Comparison of ENCODE assay signal across 9 mouse cellular contexts in genomic region chr11:103198911-103199803, GRCm38 (mm10). TPM values are rescaled to one million over a fixed set of nuclear protein-coding genes. Genes with fewer than 3 reads are reported as not detected.
DNase-seq lines count a peak whose midpoint lies in the region; ATAC-seq and TF ChIP-seq lines count a peak whose summit lies in the region.
"Had no signal": no experiment of that assay in that cellular context is flagged by ENCODE, and none has a peak within 500 bp of the region (broad histone marks: within the 10 kb centered on the region; RNA-seq: fewer than 3 reads in every experiment).

No protein-coding gene starts in this region.

- H3K27me3 ChIP-seq in kidney, embryonic 14.5 days (ENCODE audit: control insufficient read depth, insufficient read depth, low read length) = peaks cover 64% of the 10 kb centered on the region
- H3K27me3 ChIP-seq in heart, embryonic 10.5 days (ENCODE audit: insufficient read depth, poor library complexity, severe bottlenecking) = peaks cover 90% of the 10 kb centered on the region

- WGBS in kidney, embryonic 14.5 days = 2% methylated on average over 58 of the region's 59 CpGs
- 1% methylated on average over 59 of the region's 59 CpGs for WGBS in heart, embryonic 10.5 days
- 12% methylated on average over 59 of the region's 59 CpGs for WGBS in lung, adult 2 months

- peak; percentile 32; the same call in 1 of the 2 replicates for TF ChIP-seq POLR2A in cortical plate, adult 2 months (IDR thresholded peaks at IDR 0.05; ENCODE audit: extremely low read depth, insufficient read depth, low read length)
- TF ChIP-seq POLR2A in lung, adult 2 months (IDR thresholded peaks at IDR 0.05; ENCODE audit: borderline replicate concordance, extremely low read depth, low read depth, low read length) = no peak

- H3K4me2 ChIP-seq in kidney, embryonic 14.5 days (replicated peaks; ENCODE audit: low read depth, low read length) = peak overlapping the region; percentile 77

- H3K9ac ChIP-seq in kidney, embryonic 14.5 days (ENCODE audit: low read depth, low read length) = peak overlapping the region; percentile 47

- no peaks in the 10 kb centered on the region for H3K9me3 ChIP-seq in kidney, embryonic 14.5 days (ENCODE audit: control insufficient read depth, low read length)
- H3K9me3 ChIP-seq in heart, embryonic 10.5 days = no peaks in the 10 kb centered on the region

- H3K4me3 ChIP-seq in kidney, embryonic 14.5 days (ENCODE audit: low read length) = peak overlapping the region; percentile 47
- peak overlapping the region; percentile 31 for H3K4me3 ChIP-seq in cortical plate, adult 2 months (ENCODE audit: insufficient read depth, low read length)
- H3K4me3 ChIP-seq in heart, embryonic 10.5 days = peak overlapping the region; percentile 59
- no peak overlapping the region for H3K4me3 ChIP-seq in lung, adult 2 months (replicated peaks; ENCODE audit: extremely low read depth, low read depth, low read length)

- TF ChIP-seq CTCF in cortical plate, adult 2 months (IDR thresholded peaks at IDR 0.05; ENCODE audit: extremely low read depth, insufficient read depth, low read length) = no peak
- TF ChIP-seq CTCF in lung, adult 2 months (IDR thresholded peaks at IDR 0.05; ENCODE audit: insufficient read depth, low read length) = no peak

- ATAC-seq in kidney, embryonic 14.5 days (ENCODE audit: low FRiP score, low TSS enrichment) = peak; percentile 59

- H3K36me3 ChIP-seq in kidney, embryonic 14.5 days (ENCODE audit: control insufficient read depth, insufficient read depth, low read length) = no peaks in the 10 kb centered on the region
- H3K36me3 ChIP-seq in heart, embryonic 10.5 days = no peaks in the 10 kb centered on the region

- H3K27ac ChIP-seq in kidney, embryonic 14.5 days (ENCODE audit: low read depth, low read length) = no peak overlapping the region
- peak overlapping the region; percentile 89 for H3K27ac ChIP-seq in cortical plate, adult 2 months (ENCODE audit: insufficient read depth, low read length)
- H3K27ac ChIP-seq in heart, embryonic 10.5 days = peak overlapping the region; percentile 36; the same call in 1 of the 2 replicates

- no peak for DNase-seq in kidney, adult 18-20 months
- DNase-seq in heart, embryonic 10.5 days (ENCODE audit: low spot score) = no peak
- DNase-seq in kidney, postnatal 4 days = peak; percentile 58 to 73
- peak; percentile 31 for DNase-seq in lung, adult 2 months
- peak; percentile 86 for DNase-seq in right cerebral cortex, adult 2 months (ENCODE audit: low spot score in 2 of 2)
- DNase-seq in spleen, postnatal 14 days (ENCODE audit: low spot score in 2 of 2) = no peak

- H3K4me1 ChIP-seq in kidney, embryonic 14.5 days (ENCODE audit: control insufficient read depth, insufficient read depth, low read length) = peaks cover 11% of the 10 kb centered on the region
- peaks cover 5% of the 10 kb centered on the region for H3K4me1 ChIP-seq in cortical plate, adult 2 months (ENCODE audit: control insufficient read depth, insufficient read depth, low read length)
- peaks cover 25% of the 10 kb centered on the region for H3K4me1 ChIP-seq in heart, embryonic 10.5 days
- H3K4me1 ChIP-seq in lung, adult 2 months (ENCODE audit: control insufficient read depth, insufficient read depth, low read length) = no peaks in the 10 kb centered on the region

RNA-seq across cellular contexts. Expression of gene 1700023F06Rik, which starts 9.2 kb away (rescaled TPM):
- 0.26 and 0.29 TPM in 2 replicates for polyA plus RNA-seq in kidney, embryonic 14.5 days (2014; fragmentation: Nextera tagmentation; extraction: Ambion mirVana)
- polyA plus RNA-seq in cortical plate, adult 2 months (2012; rRNA removed) = 4.2 and 6.4 TPM in 2 replicates
- polyA plus RNA-seq in heart, embryonic 10.5 days (2016; fragmentation: Nextera tagmentation; extraction: Ambion mirVana) = 0.35 TPM in 1 of 2 replicates, not detected in the other
- 0.41 and 0.50 TPM in 2 replicates for polyA plus RNA-seq in lung, adult 2 months (2012; rRNA removed)
- polyA plus RNA-seq: spleen, adult 2 months had no signal

RNA-seq across cellular contexts. Expression of gene Spata32, which starts 19.1 kb away (rescaled TPM):
- not detected in 2 replicates for polyA plus RNA-seq in kidney, embryonic 14.5 days (2014; fragmentation: Nextera tagmentation; extraction: Ambion mirVana)
- polyA plus RNA-seq in cortical plate, adult 2 months (2012; rRNA removed) = 2.5 and 2.9 TPM in 2 replicates
- not detected in 2 replicates for polyA plus RNA-seq in heart, embryonic 10.5 days (2016; fragmentation: Nextera tagmentation; extraction: Ambion mirVana)
- not detected in 2 replicates for polyA plus RNA-seq in lung, adult 2 months (2012; rRNA removed)
- polyA plus RNA-seq: spleen, adult 2 months had no signal

RNA-seq across cellular contexts. Expression of gene Fmnl1, which starts 28.2 kb away (rescaled TPM):
- 1.1 and 4.0 TPM in 2 replicates for polyA plus RNA-seq in kidney, embryonic 14.5 days (2014; fragmentation: Nextera tagmentation; extraction: Ambion mirVana)
- polyA plus RNA-seq in cortical plate, adult 2 months (2012; rRNA removed) = 125 and 133 TPM in 2 replicates
- 0.92 and 1.2 TPM in 2 replicates for polyA plus RNA-seq in heart, embryonic 10.5 days (2016; fragmentation: Nextera tagmentation; extraction: Ambion mirVana)
- 26.4 and 31.7 TPM in 2 replicates for polyA plus RNA-seq in lung, adult 2 months (2012; rRNA removed)

Comparison
In these comparisons a context has a peak if more than half of its experiments do, and no peak if none do; other contexts are left out.
1. DNase-seq: peak in kidney, postnatal 4 days (2 of 2), lung, adult 2 months (single experiment) and right cerebral cortex, adult 2 months (2 of 2); none in kidney, adult 18-20 months (single experiment), heart, embryonic 10.5 days (single experiment) and spleen, postnatal 14 days (0 of 2).